24 mouse cellular contexts compared by ENCODE assay signal in genomic region chr8:123287362-123287761, GRCm38 (mm10). TPM values are rescaled to one million over a fixed set of nuclear protein-coding genes. Genes with fewer than 3 reads are reported as not detected.
DNase-seq lines count a peak whose midpoint lies in the region; ATAC-seq and TF ChIP-seq lines count a peak whose summit lies in the region.
"Had no signal": no experiment of that assay in that cellular context is flagged by ENCODE, and none has a peak within 500 bp of the region (broad histone marks: within the 10 kb centered on the region; RNA-seq: fewer than 3 reads in every experiment).

No protein-coding gene starts in this region.

- 93% methylated on average over 17 of the region's 17 CpGs for WGBS in small intestine, adult 2 months
- WGBS in midbrain, embryonic 15.5 days: 96% methylated on average over 17 of the region's 17 CpGs

- no peak for TF ChIP-seq POLR2A in small intestine, adult 2 months (IDR thresholded peaks at IDR 0.05; ENCODE audit: low read depth, low read length)

- H3K36me3 ChIP-seq in megakaryocyte, embryonic 14.5 days (replicated peaks; ENCODE audit: low read length): peaks cover 73% of the 10 kb centered on the region
- H3K36me3 ChIP-seq in small intestine, adult 2 months (ENCODE audit: control insufficient read depth, insufficient read depth, low read length): peaks cover 1% of the 10 kb centered on the region; the same call in 1 of the 2 replicates
- no peaks in the 10 kb centered on the region for H3K36me3 ChIP-seq in midbrain, embryonic 15.5 days (replicated peaks)
- H3K36me3 ChIP-seq: forebrain, embryonic 15.5 days had no signal

- H3K27me3 ChIP-seq in megakaryocyte, embryonic 14.5 days (replicated peaks): no peaks in the 10 kb centered on the region
- H3K27me3 ChIP-seq in small intestine, adult 2 months (ENCODE audit: control insufficient read depth, insufficient read depth, low read length): no peaks in the 10 kb centered on the region
- H3K27me3 ChIP-seq in midbrain, embryonic 15.5 days (replicated peaks): no peaks in the 10 kb centered on the region
- H3K27me3 ChIP-seq: embryonic facial prominence, embryonic 12.5 days; forebrain, embryonic 13.5 days; forebrain, embryonic 15.5 days; Patski had no signal

- peak overlapping the region; percentile 6 for H3K4me3 ChIP-seq in megakaryocyte, embryonic 14.5 days (replicated peaks)
- H3K4me3 ChIP-seq in small intestine, adult 2 months (ENCODE audit: low read depth, low read length): no peak overlapping the region
- H3K4me3 ChIP-seq in midbrain, embryonic 15.5 days: no peak overlapping the region
- H3K4me3 ChIP-seq: embryonic facial prominence, embryonic 10.5 days; embryonic facial prominence, embryonic 12.5 days; forebrain, embryonic 13.5 days; forebrain, embryonic 15.5 days had no signal

- ATAC-seq in megakaryocyte, adult 5-6 weeks (ENCODE audit: poor library complexity, severe bottlenecking): no peak
- peak; percentile 49 for ATAC-seq in activated CD4-positive, CD25-positive, alpha-beta regulatory T cell, adult 4 months
- ATAC-seq in midbrain, embryonic 15.5 days (replicated peaks): no peak
- ATAC-seq: forebrain, embryonic 13.5 days; forebrain, embryonic 15.5 days; forebrain, postnatal 0 days; Patski had no signal

- peaks cover 8% of the 10 kb centered on the region; the same call in 1 of the 2 replicates for H3K4me1 ChIP-seq in megakaryocyte, embryonic 14.5 days
- H3K4me1 ChIP-seq in small intestine, adult 2 months (ENCODE audit: control insufficient read depth, insufficient read depth, insufficient read length, low read length): peaks cover 5% of the 10 kb centered on the region
- H3K4me1 ChIP-seq in midbrain, embryonic 15.5 days: no peaks in the 10 kb centered on the region
- H3K4me1 ChIP-seq: embryonic facial prominence, embryonic 10.5 days; embryonic facial prominence, embryonic 12.5 days; forebrain, embryonic 13.5 days; forebrain, embryonic 15.5 days had no signal

- H3K27ac ChIP-seq in small intestine, adult 2 months (ENCODE audit: insufficient read depth, low read depth, low read length): 0 out of 2 replicates have a peak overlapping the region, but pooled peaks have one; percentile 6
- H3K27ac ChIP-seq in midbrain, embryonic 15.5 days: no peak overlapping the region
- H3K27ac ChIP-seq: embryonic facial prominence, embryonic 10.5 days; embryonic facial prominence, embryonic 12.5 days; forebrain, embryonic 13.5 days; forebrain, embryonic 15.5 days had no signal

- H3K9ac ChIP-seq in midbrain, embryonic 15.5 days: no peak overlapping the region
- H3K9ac ChIP-seq: embryonic facial prominence, embryonic 12.5 days; forebrain, embryonic 13.5 days; forebrain, embryonic 15.5 days; forebrain, postnatal 0 days had no signal

- H3K9me3 ChIP-seq in megakaryocyte, embryonic 14.5 days: no peaks in the 10 kb centered on the region
- H3K9me3 ChIP-seq in midbrain, embryonic 15.5 days: no peaks in the 10 kb centered on the region
- H3K9me3 ChIP-seq: embryonic facial prominence, embryonic 10.5 days; embryonic facial prominence, embryonic 12.5 days; forebrain, embryonic 13.5 days; forebrain, embryonic 15.5 days; G1E had no signal

- TF ChIP-seq CTCF in small intestine, adult 2 months (IDR thresholded peaks at IDR 0.05; ENCODE audit: extremely low read depth, insufficient read length, insufficient replicate concordance, low read depth, low read length): no peak

- peak; percentile 46 for DNase-seq in CD4-positive helper T cell, adult 2 months (ENCODE audit: low read depth, low spot score)
- no peak for DNase-seq in heart, postnatal 4 days
- DNase-seq in layer of hippocampus, adult 9-11 months: no peak
- DNase-seq: adrenal gland, adult 8-10 months; adrenal gland, postnatal 14 days; adrenal gland, postnatal 36 days; B cell, adult 2 months; cerebellum, adult 11-12 months; cerebellum, adult 2 months; cerebellum, adult 9-10 months; cerebellum, postnatal 10 days; cerebellum, postnatal 25 days; forebrain, postnatal 0 days had no signal

- no peak overlapping the region for H3K4me2 ChIP-seq in midbrain, embryonic 15.5 days
- H3K4me2 ChIP-seq: embryonic facial prominence, embryonic 12.5 days; forebrain, embryonic 13.5 days; forebrain, embryonic 15.5 days had no signal

RNA-seq across cellular contexts. Expression of gene Fanca, which starts 31.0 kb away (rescaled TPM):
- 16.5 and 24.3 TPM in 2 replicates for polyA plus RNA-seq in megakaryocyte, embryonic 14.5 days (2012; ENCODE audit: insufficient read depth, low replicate concordance)
- 29.5 and 36.3 TPM in 2 replicates for total RNA-seq in megakaryocyte, adult 5-6 weeks (2015)
- total RNA-seq in megakaryocyte, adult 5-6 weeks (2017): 37.9 and 50.2 TPM in 2 replicates
- polyA plus RNA-seq in activated CD4-positive, CD25-positive, alpha-beta regulatory T cell, adult 4 months (2017; shearing (Covaris generic)): 1 to 10 TPM; 4.2 to 5.3 TPM
- 10.9 and 14.1 TPM in 2 replicates for polyA plus RNA-seq in small intestine, adult 2 months (2012; rRNA removed)
- total RNA-seq in heart, postnatal 4 days (2021): 10 to 100 TPM; 16.7 to 22.9 TPM
- 6.4 and 9.8 TPM in 2 replicates for polyA plus RNA-seq in midbrain, embryonic 15.5 days (2015; fragmentation: Nextera tagmentation; extraction: Ambion mirVana)

RNA-seq across cellular contexts. Expression of gene Vps9d1, which starts 33.2 kb away (rescaled TPM):
- polyA plus RNA-seq in megakaryocyte, embryonic 14.5 days (2012; ENCODE audit: insufficient read depth, low replicate concordance): 49.9 and 179 TPM in 2 replicates
- total RNA-seq in megakaryocyte, adult 5-6 weeks (2015): 19.3 and 19.7 TPM in 2 replicates
- 23.8 and 27.7 TPM in 2 replicates for total RNA-seq in megakaryocyte, adult 5-6 weeks (2017)
- 1 to 10 TPM; 7.1 to 7.2 TPM for polyA plus RNA-seq in activated CD4-positive, CD25-positive, alpha-beta regulatory T cell, adult 4 months (2017; shearing (Covaris generic))
- 48.3 and 106 TPM in 2 replicates for polyA plus RNA-seq in small intestine, adult 2 months (2012; rRNA removed)
- 10 to 100 TPM; 26.4 to 27.3 TPM for total RNA-seq in heart, postnatal 4 days (2021)
- polyA plus RNA-seq in midbrain, embryonic 15.5 days (2015; fragmentation: Nextera tagmentation; extraction: Ambion mirVana): 66.6 and 69.9 TPM in 2 replicates

RNA-seq across cellular contexts. Expression of gene Zfp276, which starts 33.4 kb away (rescaled TPM):
- polyA plus RNA-seq in megakaryocyte, embryonic 14.5 days (2012; ENCODE audit: insufficient read depth, low replicate concordance): 5.0 and 11.6 TPM in 2 replicates
- 13.5 and 16.4 TPM in 2 replicates for total RNA-seq in megakaryocyte, adult 5-6 weeks (2015)
- total RNA-seq in megakaryocyte, adult 5-6 weeks (2017): 15.7 and 30.6 TPM in 2 replicates
- polyA plus RNA-seq in activated CD4-positive, CD25-positive, alpha-beta regulatory T cell, adult 4 months (2017; shearing (Covaris generic)): 1 to 10 TPM; 3.6 to 4.7 TPM
- polyA plus RNA-seq in small intestine, adult 2 months (2012; rRNA removed): 20.8 and 33.8 TPM in 2 replicates
- 10 to 100 TPM; 14.4 to 14.8 TPM for total RNA-seq in heart, postnatal 4 days (2021)
- 28.2 and 30.3 TPM in 2 replicates for polyA plus RNA-seq in midbrain, embryonic 15.5 days (2015; fragmentation: Nextera tagmentation; extraction: Ambion mirVana)

RNA-seq across cellular contexts. Expression of gene Spire2, which starts 45.2 kb away (rescaled TPM):
- polyA plus RNA-seq in megakaryocyte, embryonic 14.5 days (2012; ENCODE audit: insufficient read depth, low replicate concordance): 0.47 TPM in 1 of 2 replicates, not detected in the other
- total RNA-seq in megakaryocyte, adult 5-6 weeks (2015): 0.07 TPM in 1 of 2 replicates, not detected in the other
- total RNA-seq in megakaryocyte, adult 5-6 weeks (2017): not detected in 2 replicates
- polyA plus RNA-seq in activated CD4-positive, CD25-positive, alpha-beta regulatory T cell, adult 4 months (2017; shearing (Covaris generic)): not detected
- 20.9 and 56.2 TPM in 2 replicates for polyA plus RNA-seq in small intestine, adult 2 months (2012; rRNA removed)
- total RNA-seq in heart, postnatal 4 days (2021): under 1 TPM; 0.38 to 0.61 TPM
- polyA plus RNA-seq in midbrain, embryonic 15.5 days (2015; fragmentation: Nextera tagmentation; extraction: Ambion mirVana): 44.0 and 44.8 TPM in 2 replicates

RNA-seq across cellular contexts. Expression of gene Spata2l, which starts 51.3 kb away (rescaled TPM):
- 5.3 and 6.1 TPM in 2 replicates for polyA plus RNA-seq in megakaryocyte, embryonic 14.5 days (2012; ENCODE audit: insufficient read depth, low replicate concordance)
- total RNA-seq in megakaryocyte, adult 5-6 weeks (2015): 5.4 and 5.5 TPM in 2 replicates
- 2.2 and 4.7 TPM in 2 replicates for total RNA-seq in megakaryocyte, adult 5-6 weeks (2017)
- polyA plus RNA-seq in activated CD4-positive, CD25-positive, alpha-beta regulatory T cell, adult 4 months (2017; shearing (Covaris generic)): 1 to 10 TPM; 7.7 to 8.8 TPM
- 11.8 and 19.0 TPM in 2 replicates for polyA plus RNA-seq in small intestine, adult 2 months (2012; rRNA removed)
- total RNA-seq in heart, postnatal 4 days (2021): 1 to 10 TPM; 3.7 to 4.2 TPM
- polyA plus RNA-seq in midbrain, embryonic 15.5 days (2015; fragmentation: Nextera tagmentation; extraction: Ambion mirVana): 7.4 and 8.1 TPM in 2 replicates
